7 mouse cellular contexts compared by ENCODE assay signal in genomic region chr6:83103130-83103650, GRCm38 (mm10). TPM values are rescaled to one million over a fixed set of nuclear protein-coding genes. Genes with fewer than 3 reads are reported as not detected.
DNase-seq lines count a peak whose midpoint lies in the region; ATAC-seq and TF ChIP-seq lines count a peak whose summit lies in the region.

No protein-coding gene starts in this region.

- no peak for TF ChIP-seq POLR2A in lung, adult 2 months (IDR thresholded peaks at IDR 0.05; ENCODE audit: borderline replicate concordance, extremely low read depth, low read depth, low read length)

- no peaks in the 10 kb centered on the region for H3K27me3 ChIP-seq in lung, embryonic 14.5 days (ENCODE audit: insufficient read depth, low read length)
- no peaks in the 10 kb centered on the region for H3K27me3 ChIP-seq in forebrain, postnatal 0 days (ENCODE audit: insufficient read depth, low read length)
- peaks cover 14% of the 10 kb centered on the region for H3K27me3 ChIP-seq in liver, embryonic 12.5 days (replicated peaks)
- no peaks in the 10 kb centered on the region for H3K27me3 ChIP-seq in stomach, embryonic 16.5 days (ENCODE audit: control insufficient read depth, insufficient read depth, low read length)

- H3K4me1 ChIP-seq in lung, embryonic 14.5 days (ENCODE audit: insufficient read depth) = peaks cover 7% of the 10 kb centered on the region; the same call in 1 of the 2 replicates
- H3K4me1 ChIP-seq in lung, adult 2 months (ENCODE audit: control insufficient read depth, insufficient read depth, low read length) = peaks cover 6% of the 10 kb centered on the region
- H3K4me1 ChIP-seq in forebrain, postnatal 0 days (ENCODE audit: insufficient read depth) = peaks cover 12% of the 10 kb centered on the region; the same call in 1 of the 2 replicates
- H3K4me1 ChIP-seq in liver, embryonic 12.5 days = peaks cover 39% of the 10 kb centered on the region
- H3K4me1 ChIP-seq in stomach, embryonic 16.5 days (ENCODE audit: control insufficient read depth, insufficient read depth, low read length) = peaks cover 21% of the 10 kb centered on the region

- peaks cover 9% of the 10 kb centered on the region; the same call in 1 of the 2 replicates for H3K36me3 ChIP-seq in lung, embryonic 14.5 days (ENCODE audit: insufficient read depth)
- no peaks in the 10 kb centered on the region; the same call in 1 of the 2 replicates for H3K36me3 ChIP-seq in forebrain, postnatal 0 days (ENCODE audit: insufficient read depth)
- H3K36me3 ChIP-seq in liver, embryonic 12.5 days = peaks cover 32% of the 10 kb centered on the region
- no peaks in the 10 kb centered on the region for H3K36me3 ChIP-seq in stomach, embryonic 16.5 days (ENCODE audit: control insufficient read depth, insufficient read depth, low read length)

- no peak overlapping the region for H3K4me3 ChIP-seq in lung, embryonic 14.5 days (ENCODE audit: low read depth, low read length)
- no peak overlapping the region for H3K4me3 ChIP-seq in lung, adult 2 months (replicated peaks; ENCODE audit: extremely low read depth, low read depth, low read length)
- peak overlapping the region; percentile 66 for H3K4me3 ChIP-seq in forebrain, postnatal 0 days (ENCODE audit: low read depth, low read length)
- H3K4me3 ChIP-seq in liver, embryonic 12.5 days = peak overlapping the region; percentile 75; the same call in 1 of the 2 replicates
- no peak overlapping the region for H3K4me3 ChIP-seq in stomach, embryonic 16.5 days (replicated peaks; ENCODE audit: low read length)

- no peak for TF ChIP-seq CTCF in lung, embryonic 14.5 days (IDR thresholded peaks at IDR 0.05; ENCODE audit: low read depth)
- no peak for TF ChIP-seq CTCF in lung, adult 2 months (IDR thresholded peaks at IDR 0.05; ENCODE audit: insufficient read depth, low read length)
- TF ChIP-seq CTCF in forebrain, postnatal 0 days (IDR thresholded peaks at IDR 0.05; ENCODE audit: low read depth) = no peak

- H3K27ac ChIP-seq in lung, embryonic 14.5 days (ENCODE audit: low read depth) = no peak overlapping the region
- peak overlapping the region; percentile 35; the same call in 1 of the 2 replicates for H3K27ac ChIP-seq in forebrain, postnatal 0 days (ENCODE audit: low read depth, low read length)
- H3K27ac ChIP-seq in liver, embryonic 12.5 days = peak overlapping the region; percentile 83
- no peak overlapping the region for H3K27ac ChIP-seq in stomach, embryonic 16.5 days (ENCODE audit: low read length)

- ATAC-seq in lung, embryonic 14.5 days (ENCODE audit: insufficient read depth) = no peak
- ATAC-seq in forebrain, postnatal 0 days = no peak
- no peak for ATAC-seq in liver, embryonic 12.5 days
- no peak for ATAC-seq in stomach, embryonic 16.5 days (ENCODE audit: insufficient read depth, low FRiP score)

- WGBS in lung, embryonic 14.5 days = 43% methylated on average over 11 of the region's 11 CpGs
- WGBS in lung, adult 2 months = 70% methylated on average over 11 of the region's 11 CpGs
- 50% methylated on average over 11 of the region's 11 CpGs for WGBS in forebrain, postnatal 0 days
- WGBS in liver, embryonic 12.5 days (ENCODE audit: insufficient replicate concordance) = 63% methylated on average over 11 of the region's 11 CpGs
- 50% methylated on average over 11 of the region's 11 CpGs for WGBS in stomach, embryonic 16.5 days

- DNase-seq in lung, embryonic 14.5 days = no peak
- DNase-seq in lung, adult 2 months = no peak
- no peak for DNase-seq in forebrain, postnatal 0 days
- DNase-seq in spleen, adult 12 weeks (ENCODE audit: low spot score) = no peak
- no peak for DNase-seq in right cerebral cortex, adult 18-20 months

- no peak overlapping the region for H3K9ac ChIP-seq in lung, embryonic 14.5 days
- H3K9ac ChIP-seq in forebrain, postnatal 0 days = peak overlapping the region; percentile 76
- peak overlapping the region; percentile 87 for H3K9ac ChIP-seq in liver, embryonic 12.5 days
- peak overlapping the region; percentile 75 for H3K9ac ChIP-seq in stomach, embryonic 16.5 days (ENCODE audit: low read length)

- no peaks in the 10 kb centered on the region for H3K9me3 ChIP-seq in lung, embryonic 14.5 days (ENCODE audit: low read depth, low read length)
- H3K9me3 ChIP-seq in forebrain, postnatal 0 days (ENCODE audit: low read length) = no peaks in the 10 kb centered on the region
- H3K9me3 ChIP-seq in liver, embryonic 12.5 days (replicated peaks) = no peaks in the 10 kb centered on the region
- no peaks in the 10 kb centered on the region for H3K9me3 ChIP-seq in stomach, embryonic 16.5 days (replicated peaks; ENCODE audit: control insufficient read depth, low read length)

- H3K4me2 ChIP-seq in lung, embryonic 14.5 days = peak overlapping the region; percentile 100
- H3K4me2 ChIP-seq in forebrain, postnatal 0 days (ENCODE audit: low read depth) = peak overlapping the region; percentile 99
- peak overlapping the region; percentile 99 for H3K4me2 ChIP-seq in liver, embryonic 12.5 days
- H3K4me2 ChIP-seq in stomach, embryonic 16.5 days (ENCODE audit: low read depth, low read length) = peak overlapping the region; percentile 98; the same call in 1 of the 2 replicates

RNA-seq across cellular contexts. Expression of gene Gm42688, which starts 1.8 kb away (rescaled TPM):
- 2.3 and 2.9 TPM in 2 replicates for polyA plus RNA-seq in lung, embryonic 14.5 days (2014; fragmentation: Nextera tagmentation; extraction: Ambion mirVana)
- 5.4 and 5.5 TPM in 2 replicates for polyA plus RNA-seq in lung, adult 2 months (2012; rRNA removed)
- total RNA-seq in forebrain, postnatal 0 days (2014; rRNA removed) = 7.0 and 9.5 TPM in 2 replicates
- 2.4 and 2.9 TPM in 2 replicates for polyA plus RNA-seq in forebrain, postnatal 0 days (2015; fragmentation: Nextera tagmentation; extraction: Ambion mirVana)
- 2.3 TPM in 2 replicates for polyA plus RNA-seq in liver, embryonic 12.5 days (2016; fragmentation: Nextera tagmentation; extraction: Ambion mirVana)
- polyA plus RNA-seq in stomach, embryonic 16.5 days (2015; fragmentation: Nextera tagmentation; extraction: Ambion mirVana) = 1.8 TPM in 2 replicates

RNA-seq across cellular contexts. Expression of gene Ccdc142, which starts 1.8 kb away (rescaled TPM):
- 2.6 and 3.0 TPM in 2 replicates for polyA plus RNA-seq in lung, embryonic 14.5 days (2014; fragmentation: Nextera tagmentation; extraction: Ambion mirVana)
- polyA plus RNA-seq in lung, adult 2 months (2012; rRNA removed) = 10.2 TPM in 2 replicates
- total RNA-seq in forebrain, postnatal 0 days (2014; rRNA removed) = 15.3 and 16.6 TPM in 2 replicates
- 2.1 and 5.6 TPM in 2 replicates for polyA plus RNA-seq in forebrain, postnatal 0 days (2015; fragmentation: Nextera tagmentation; extraction: Ambion mirVana)
- 1.5 and 1.9 TPM in 2 replicates for polyA plus RNA-seq in liver, embryonic 12.5 days (2016; fragmentation: Nextera tagmentation; extraction: Ambion mirVana)
- polyA plus RNA-seq in stomach, embryonic 16.5 days (2015; fragmentation: Nextera tagmentation; extraction: Ambion mirVana) = 1.2 and 1.5 TPM in 2 replicates

RNA-seq across cellular contexts. Expression of gene Mrpl53, which starts 5.7 kb away (rescaled TPM):
- polyA plus RNA-seq in lung, embryonic 14.5 days (2014; fragmentation: Nextera tagmentation; extraction: Ambion mirVana) = 134 TPM in 2 replicates
- polyA plus RNA-seq in lung, adult 2 months (2012; rRNA removed) = 60.3 and 68.7 TPM in 2 replicates
- total RNA-seq in forebrain, postnatal 0 days (2014; rRNA removed) = 64.6 and 102 TPM in 2 replicates
- polyA plus RNA-seq in forebrain, postnatal 0 days (2015; fragmentation: Nextera tagmentation; extraction: Ambion mirVana) = 126 and 141 TPM in 2 replicates
- 101 and 105 TPM in 2 replicates for polyA plus RNA-seq in liver, embryonic 12.5 days (2016; fragmentation: Nextera tagmentation; extraction: Ambion mirVana)
- 115 and 123 TPM in 2 replicates for polyA plus RNA-seq in stomach, embryonic 16.5 days (2015; fragmentation: Nextera tagmentation; extraction: Ambion mirVana)

RNA-seq across cellular contexts. Expression of gene Mogs, which starts 12.1 kb away (rescaled TPM):
- 53.7 and 66.6 TPM in 2 replicates for polyA plus RNA-seq in lung, embryonic 14.5 days (2014; fragmentation: Nextera tagmentation; extraction: Ambion mirVana)
- 40.6 and 44.1 TPM in 2 replicates for polyA plus RNA-seq in lung, adult 2 months (2012; rRNA removed)
- 39.7 and 43.5 TPM in 2 replicates for total RNA-seq in forebrain, postnatal 0 days (2014; rRNA removed)
- 15.7 and 17.4 TPM in 2 replicates for polyA plus RNA-seq in forebrain, postnatal 0 days (2015; fragmentation: Nextera tagmentation; extraction: Ambion mirVana)
- 83.5 and 86.9 TPM in 2 replicates for polyA plus RNA-seq in liver, embryonic 12.5 days (2016; fragmentation: Nextera tagmentation; extraction: Ambion mirVana)
- polyA plus RNA-seq in stomach, embryonic 16.5 days (2015; fragmentation: Nextera tagmentation; extraction: Ambion mirVana) = 8.3 TPM in 2 replicates

RNA-seq across cellular contexts. Expression of gene Lbx2, which starts 17.0 kb away (rescaled TPM):
- polyA plus RNA-seq in lung, embryonic 14.5 days (2014; fragmentation: Nextera tagmentation; extraction: Ambion mirVana) = 0.84 and 0.89 TPM in 2 replicates
- polyA plus RNA-seq in lung, adult 2 months (2012; rRNA removed) = 4.6 and 9.7 TPM in 2 replicates
- 0.46 TPM in 1 of 2 replicates, not detected in the other for total RNA-seq in forebrain, postnatal 0 days (2014; rRNA removed)
- 0.33 TPM in 1 of 2 replicates, not detected in the other for polyA plus RNA-seq in forebrain, postnatal 0 days (2015; fragmentation: Nextera tagmentation; extraction: Ambion mirVana)
- polyA plus RNA-seq in liver, embryonic 12.5 days (2016; fragmentation: Nextera tagmentation; extraction: Ambion mirVana) = 0.25 and 0.44 TPM in 2 replicates
- polyA plus RNA-seq in stomach, embryonic 16.5 days (2015; fragmentation: Nextera tagmentation; extraction: Ambion mirVana) = 0.58 and 0.65 TPM in 2 replicates

Comparison
In these comparisons a context has a peak if more than half of its experiments do, and no peak if none do; other contexts are left out.
1. H3K27ac ChIP-seq: peak in forebrain, postnatal 0 days (single experiment) and liver, embryonic 12.5 days (single experiment); none in lung, embryonic 14.5 days (single experiment) and stomach, embryonic 16.5 days (single experiment).
2. H3K4me3 ChIP-seq: peak in forebrain, postnatal 0 days (single experiment) and liver, embryonic 12.5 days (single experiment); none in lung, embryonic 14.5 days (single experiment), lung, adult 2 months (single experiment) and stomach, embryonic 16.5 days (single experiment).
3. Peak in every context shown above with its lines, with median percentiles within 50 percentile points of each other: H3K4me2 ChIP-seq.